Mouse (Mus musculus): ENCODE results near the gene Amy2a4.
"Not testable (repeated sequence)": the region's sequence is repeated elsewhere in the genome, so short reads cannot be mapped to it uniquely, and the experiment has no call there.

Amy2a4 gene

DNA sequence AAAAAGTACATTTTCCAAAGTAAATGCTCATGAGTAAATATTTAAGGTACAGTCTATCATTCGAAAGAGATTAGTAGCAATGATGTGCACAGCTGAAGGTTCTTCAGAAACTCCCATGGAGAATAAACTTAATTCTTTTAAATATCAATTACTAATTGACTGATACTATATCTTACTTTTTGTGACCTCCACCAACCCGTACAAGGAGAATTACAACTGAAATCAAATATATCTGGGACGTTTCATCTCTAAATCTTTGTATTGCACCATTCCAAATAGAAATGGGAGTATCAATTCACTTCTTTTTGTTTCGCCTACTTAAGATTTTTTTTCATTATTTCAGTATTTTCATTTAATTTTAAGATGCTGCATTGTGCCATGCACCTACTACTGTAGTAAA lies at the start of gene Amy2a4:
Amy2a4 (minus strand) TSS at position 101 of the 400 bp plus-strand sequence.
- DNase-seq (ENCODE audit: low spot score) = not testable (repeated sequence)

DNA sequence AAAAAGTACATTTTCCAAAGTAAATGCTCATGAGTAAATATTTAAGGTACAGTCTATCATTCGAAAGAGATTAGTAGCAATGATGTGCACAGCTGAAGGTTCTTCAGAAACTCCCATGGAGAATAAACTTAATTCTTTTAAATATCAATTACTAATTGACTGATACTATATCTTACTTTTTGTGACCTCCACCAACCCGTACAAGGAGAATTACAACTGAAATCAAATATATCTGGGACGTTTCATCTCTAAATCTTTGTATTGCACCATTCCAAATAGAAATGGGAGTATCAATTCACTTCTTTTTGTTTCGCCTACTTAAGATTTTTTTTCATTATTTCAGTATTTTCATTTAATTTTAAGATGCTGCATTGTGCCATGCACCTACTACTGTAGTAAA lies 32.7 kb upstream of the Amy2a4 start, which contains the start of gene Amy2a3:
Amy2a3 (minus strand) TSS at position 101 of the 400 bp plus-strand sequence.
- DNase-seq (ENCODE audit: low spot score) = not testable (repeated sequence)

DNA sequence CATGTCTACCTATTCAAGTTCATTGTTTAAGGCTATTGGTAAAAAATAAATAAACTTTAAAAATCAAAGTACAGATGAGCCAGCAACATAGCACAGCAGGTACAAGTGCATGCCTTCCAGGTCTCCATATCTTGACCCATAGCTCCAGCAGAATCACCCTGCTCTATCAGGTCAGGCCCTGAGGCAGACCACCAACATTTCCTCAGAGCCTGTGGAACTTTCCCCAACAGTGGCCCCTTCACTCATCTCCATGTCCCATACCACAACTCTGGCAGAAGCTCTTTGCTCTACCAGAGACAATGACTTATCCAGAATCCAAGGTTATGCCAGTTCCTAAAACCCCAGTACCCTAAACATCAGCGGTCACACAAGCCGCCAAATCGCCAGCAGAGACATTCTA lies 21.7 kb upstream of the Amy2a4 start:
- not testable (repeated sequence) for DNase-seq (ENCODE audit: low spot score)

DNA sequence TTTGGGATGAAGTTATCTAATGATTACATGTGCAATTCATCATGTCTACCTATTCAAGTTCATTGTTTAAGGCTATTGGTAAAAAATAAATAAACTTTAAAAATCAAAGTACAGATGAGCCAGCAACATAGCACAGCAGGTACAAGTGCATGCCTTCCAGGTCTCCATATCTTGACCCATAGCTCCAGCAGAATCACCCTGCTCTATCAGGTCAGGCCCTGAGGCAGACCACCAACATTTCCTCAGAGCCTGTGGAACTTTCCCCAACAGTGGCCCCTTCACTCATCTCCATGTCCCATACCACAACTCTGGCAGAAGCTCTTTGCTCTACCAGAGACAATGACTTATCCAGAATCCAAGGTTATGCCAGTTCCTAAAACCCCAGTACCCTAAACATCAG lies 11.0 kb downstream of the Amy2a4 start:
- not testable (repeated sequence) for DNase-seq (ENCODE audit: low spot score)

DNA sequence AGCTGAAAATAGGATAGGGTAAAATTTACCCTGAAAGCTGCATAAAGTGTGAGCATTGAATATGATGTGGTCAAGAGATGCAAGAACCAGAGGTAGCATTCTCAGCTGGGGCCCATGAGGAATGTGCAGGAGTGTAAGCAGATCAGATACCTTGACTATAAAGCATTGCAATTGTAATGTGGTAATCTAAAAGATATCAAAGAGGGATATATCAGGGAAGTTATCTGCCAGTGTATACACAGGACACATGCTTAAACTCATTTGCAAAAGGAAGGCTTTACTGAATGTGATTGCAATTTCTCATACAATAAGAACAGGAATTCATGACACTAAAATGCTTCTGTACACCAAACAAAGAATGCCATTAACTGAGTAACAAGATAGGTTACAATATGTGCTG lies 11.7 kb downstream of the Amy2a4 start:
- DNase-seq (ENCODE audit: low spot score) = not testable (repeated sequence)

DNA sequence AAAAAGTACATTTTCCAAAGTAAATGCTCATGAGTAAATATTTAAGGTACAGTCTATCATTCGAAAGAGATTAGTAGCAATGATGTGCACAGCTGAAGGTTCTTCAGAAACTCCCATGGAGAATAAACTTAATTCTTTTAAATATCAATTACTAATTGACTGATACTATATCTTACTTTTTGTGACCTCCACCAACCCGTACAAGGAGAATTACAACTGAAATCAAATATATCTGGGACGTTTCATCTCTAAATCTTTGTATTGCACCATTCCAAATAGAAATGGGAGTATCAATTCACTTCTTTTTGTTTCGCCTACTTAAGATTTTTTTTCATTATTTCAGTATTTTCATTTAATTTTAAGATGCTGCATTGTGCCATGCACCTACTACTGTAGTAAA lies 32.5 kb downstream of the Amy2a4 start, which contains the start of gene Amy2a5:
Amy2a5 (minus strand) TSS at position 101 of the 400 bp plus-strand sequence.
- not testable (repeated sequence) for DNase-seq (ENCODE audit: low spot score)

Measured in embryo, embryonic 10 days (tissue).